Mouse (Mus musculus) forebrain, embryonic 15.5 days (tissue): ENCODE results near the gene Sox5. TPM values are rescaled to one million over a fixed set of nuclear protein-coding genes. Genes with fewer than 3 reads are reported as not detected.

Experiments
- ATAC-seq: fragments of 200-750 bp; cut with Nextera tagmentation; replicated peaks from 2 replicates; pipeline ENCODE4 v1.8.0; 2017; ENCODE audit warnings: mild to moderate bottlenecking, moderate TSS enrichment, moderate library complexity
- H3K27ac ChIP-seq: fragments of 300-500 bp; sonication (generic); replicated peaks from 2 replicates; pipeline ENCODE4 v1.5.1; 2015; ENCODE audit warnings: mild to moderate bottlenecking, inconsistent platforms
- H3K27me3 ChIP-seq: fragments of 300-500 bp; sonication (generic); 2 replicates; pipeline ENCODE4 v1.6.1; 2015; ENCODE audit warnings: inconsistent platforms
- H3K36me3 ChIP-seq: fragments of 300-500 bp; sonication (generic); 2 replicates; pipeline ENCODE4 v1.6.1; 2015; ENCODE audit warnings: mild to moderate bottlenecking, inconsistent platforms
- H3K4me1 ChIP-seq: fragments of 300-500 bp; sonication (generic); 2 replicates; pipeline ENCODE4 v1.6.1; 2015; ENCODE audit warnings: inconsistent platforms
- H3K4me2 ChIP-seq: fragments of 300-500 bp; sonication (generic); replicated peaks from 2 replicates; pipeline ENCODE4 v1.6.1; 2015; ENCODE audit warnings: mild to moderate bottlenecking, inconsistent platforms
- H3K4me3 ChIP-seq: fragments of 300-500 bp; sonication (generic); 2 replicates; pipeline ENCODE4 v1.5.1; 2015; ENCODE audit warnings: mild to moderate bottlenecking, inconsistent platforms
- H3K9ac ChIP-seq: fragments of 300-500 bp; sonication (generic); replicated peaks from 2 replicates; pipeline ENCODE4 v1.6.1; 2015; ENCODE audit warnings: mild to moderate bottlenecking, inconsistent platforms
- H3K9me3 ChIP-seq: fragments of 300-500 bp; sonication (generic); 2 replicates; pipeline ENCODE4 v1.6.1; 2016; ENCODE audit warnings: inconsistent platforms
- WGBS: fragments of 180-500 bp; shearing (Covaris S2); methylation state at CpG from one replicate; pipeline ENCODE4 v1.1.7; 2015; ENCODE audit warnings: mixed read lengths; 5-methylcytosine and 5-hydroxymethylcytosine counted together
- polyA plus RNA-seq: library from polyadenylated mRNA; unstranded; fragments of >200 nt; fragmentation: Nextera tagmentation; extraction: Ambion mirVana; gene quantifications from 2 replicates; pipeline ENCODE4 v1.2.1, GENCODE M21; 2015

Sox5 gene
- polyA plus RNA-seq, 1 experiment from 2014 or later: 239 TPM

DNA sequence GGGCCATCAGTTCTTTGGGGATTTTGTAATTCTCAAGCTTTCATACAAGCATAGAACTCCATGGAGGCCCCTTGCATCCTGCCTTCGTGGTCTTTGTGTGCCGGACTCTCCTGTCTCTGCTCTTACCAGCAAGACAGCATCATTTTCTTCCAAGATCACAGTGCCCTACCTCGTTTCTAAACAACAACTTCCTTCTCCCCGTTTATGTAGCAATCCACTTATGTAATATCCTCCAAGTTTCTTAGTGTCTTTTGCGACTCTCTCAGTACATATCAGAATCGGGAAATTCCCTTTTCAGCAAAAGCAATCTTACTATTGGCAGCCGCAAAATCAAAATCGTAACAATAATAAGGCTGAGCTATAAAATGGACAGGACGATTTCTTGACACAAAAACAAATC is 324.3 kb downstream of the Sox5 start:
- Histone ChIP-seq H3K27me3 (no peaks in the 10 kb centered on the region), H3K9ac (no peak overlapping the region), H3K4me1 (peaks cover 23% of the 10 kb centered on the region), H3K9me3 (no peaks in the 10 kb centered on the region), H3K4me3 (no peak overlapping the region), H3K4me2 (no peak overlapping the region), H3K36me3 (no peaks in the 10 kb centered on the region), H3K27ac (no peak overlapping the region)
- no peak for ATAC-seq
- WGBS: 93% methylated on average over 9 of the region's 9 CpGs

DNA sequence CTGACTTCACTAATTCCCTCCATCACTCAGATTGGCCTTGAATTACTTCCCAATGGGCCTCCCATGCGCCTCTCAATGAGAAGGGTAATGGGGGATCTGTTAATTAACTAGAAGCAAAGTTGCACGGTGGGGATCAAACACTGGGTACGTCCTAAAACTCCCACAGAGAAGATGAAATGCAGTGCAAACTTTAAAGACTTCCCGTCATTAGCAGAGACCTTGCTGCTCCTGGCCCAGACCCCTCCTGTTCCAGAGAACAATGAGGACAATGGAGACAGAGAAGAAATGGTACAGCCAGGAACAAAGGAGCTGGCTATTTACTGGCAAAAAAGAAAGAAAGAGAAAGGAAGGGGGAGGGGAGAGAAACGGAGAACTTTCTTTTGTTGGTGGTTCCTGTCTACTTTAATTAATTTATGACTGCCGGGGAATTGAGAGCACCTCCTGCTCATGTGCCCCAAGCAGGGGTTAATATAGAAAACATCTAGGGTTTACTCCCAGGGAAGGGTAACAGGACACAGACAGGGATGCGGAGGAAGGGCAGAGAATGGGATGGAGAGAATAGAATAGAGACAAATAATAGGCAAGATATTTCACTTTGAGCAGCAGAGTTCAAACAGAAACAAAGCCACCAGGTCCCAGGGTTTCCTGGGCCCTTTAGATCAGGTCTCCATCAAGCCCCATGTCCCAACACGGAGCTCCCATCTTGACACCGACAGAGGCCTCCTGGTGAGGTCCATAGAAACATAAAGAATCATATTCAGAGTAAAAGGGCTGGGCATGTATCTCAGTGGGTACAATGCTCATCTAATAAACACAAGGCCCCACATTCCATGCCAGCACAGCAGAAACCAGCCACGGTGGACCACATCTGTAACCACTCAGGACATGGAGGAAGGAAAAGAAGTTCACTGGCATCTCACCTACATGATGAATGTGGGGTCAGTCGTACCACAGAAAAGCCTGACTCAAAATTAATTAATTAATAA is 327.2 kb downstream of the Sox5 start:
- no peak for ATAC-seq
- no peaks in the 10 kb centered on the region for H3K9me3 ChIP-seq
- H3K4me2 ChIP-seq: no peak overlapping the region
- H3K27ac ChIP-seq: 0 out of 2 replicates have a peak overlapping the region, but pooled peaks have one; percentile 1
- no peaks in the 10 kb centered on the region for H3K36me3 ChIP-seq
- no peak overlapping the region for H3K9ac ChIP-seq
- WGBS: 12% methylated on average over 11 of the region's 11 CpGs
- H3K4me1 ChIP-seq: peaks cover 28% of the 10 kb centered on the region
- H3K4me3 ChIP-seq: no peak overlapping the region
- no peaks in the 10 kb centered on the region for H3K27me3 ChIP-seq

DNA sequence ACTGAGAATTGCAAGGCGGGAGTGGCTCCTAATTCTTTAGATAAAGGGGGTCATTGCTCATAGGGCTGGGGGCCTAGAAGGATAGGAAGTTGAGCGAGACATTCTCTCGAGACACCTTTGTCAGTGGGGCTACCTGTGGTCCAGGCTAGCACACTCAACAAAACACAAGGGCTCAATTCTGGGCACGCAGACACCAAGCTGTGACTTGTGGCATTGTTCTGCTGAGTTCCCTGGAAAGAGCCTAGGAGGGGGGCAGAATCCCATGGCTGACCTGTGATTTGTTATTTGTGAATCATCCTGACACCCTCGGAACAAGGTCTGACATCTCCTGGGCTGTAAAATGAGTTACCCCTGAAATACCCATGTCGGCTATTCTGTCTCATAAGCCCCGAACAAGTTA is 328.2 kb downstream of the Sox5 start:
- no peak overlapping the region for H3K4me3 ChIP-seq
- ATAC-seq: no peak
- H3K27me3 ChIP-seq: no peaks in the 10 kb centered on the region
- peaks cover 28% of the 10 kb centered on the region for H3K4me1 ChIP-seq
- H3K4me2 ChIP-seq: no peak overlapping the region
- no peak overlapping the region for H3K9ac ChIP-seq
- H3K36me3 ChIP-seq: no peaks in the 10 kb centered on the region
- WGBS: 18% methylated on average over 7 of the region's 7 CpGs
- H3K27ac ChIP-seq: 0 out of 2 replicates have a peak overlapping the region, but pooled peaks have one; percentile 13
- H3K9me3 ChIP-seq: no peaks in the 10 kb centered on the region

DNA sequence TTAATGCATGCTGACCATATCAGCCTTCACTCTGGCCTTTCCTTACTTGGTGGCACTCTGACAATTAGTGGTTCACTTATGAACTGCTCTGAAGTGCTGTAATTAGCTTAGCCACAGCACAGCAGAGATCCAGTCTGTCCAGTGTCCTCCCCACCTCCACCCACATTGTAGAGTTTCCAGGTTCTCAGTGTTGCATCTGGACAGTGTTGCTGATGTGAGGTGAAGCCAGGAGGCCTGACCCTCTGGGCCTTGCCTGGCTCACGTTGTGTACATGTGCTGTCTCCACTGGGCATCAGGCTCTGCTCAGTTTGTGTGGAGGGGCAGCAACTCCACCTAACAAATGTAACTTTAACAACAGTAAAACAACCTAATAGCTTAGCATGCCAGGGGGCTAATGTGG is 328.6 kb downstream of the Sox5 start:
- no peak overlapping the region for H3K4me3 ChIP-seq
- H3K4me2 ChIP-seq: no peak overlapping the region
- no peaks in the 10 kb centered on the region for H3K36me3 ChIP-seq
- no peak overlapping the region for H3K9ac ChIP-seq
- WGBS: 15% methylated on average over 1 of the region's 1 CpGs
- peak overlapping the region; percentile 73 for H3K27ac ChIP-seq
- H3K27me3 ChIP-seq: no peaks in the 10 kb centered on the region
- H3K9me3 ChIP-seq: no peaks in the 10 kb centered on the region
- H3K4me1 ChIP-seq: peaks cover 28% of the 10 kb centered on the region
- ATAC-seq: peak; percentile 20; the same call in 1 of the 2 replicates

DNA sequence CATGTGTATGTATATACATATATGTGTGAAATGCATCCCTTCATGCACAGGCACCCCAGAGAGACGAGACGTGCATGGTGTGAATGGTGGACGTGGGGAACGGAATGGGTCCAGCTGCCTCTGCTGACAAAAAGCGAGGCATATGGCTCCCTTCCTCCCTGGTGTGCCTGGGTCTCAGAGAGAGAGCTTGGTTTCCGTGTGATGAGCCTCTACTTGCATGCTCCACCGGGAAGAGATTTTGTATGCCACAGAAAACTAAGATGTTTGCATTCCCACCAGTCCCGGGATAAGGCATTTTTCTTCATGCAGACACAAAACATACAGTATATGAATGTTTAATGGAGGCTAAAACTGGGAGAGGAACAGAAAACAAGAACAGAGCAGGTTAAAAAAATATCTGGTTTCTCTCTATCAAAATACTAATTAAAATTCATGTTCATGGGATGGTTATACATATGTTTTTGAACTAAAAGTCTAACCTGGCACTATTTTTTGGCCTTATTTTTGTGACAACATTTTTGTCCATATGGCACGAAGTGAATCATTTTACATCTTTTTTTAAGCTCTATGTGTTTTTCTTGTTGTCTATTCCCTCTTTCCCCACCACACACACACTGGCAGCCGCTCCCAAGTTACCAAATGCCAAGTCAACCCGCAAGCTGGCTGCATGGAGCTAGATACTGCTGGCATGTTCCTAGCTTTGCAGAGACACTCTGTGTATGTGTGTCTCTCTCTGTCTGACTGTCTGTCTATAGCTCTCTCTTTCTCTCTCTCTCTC is 329.4 kb downstream of the Sox5 start:
- H3K9ac ChIP-seq: no peak overlapping the region
- no peaks in the 10 kb centered on the region for H3K27me3 ChIP-seq
- peak; percentile 86 for ATAC-seq
- no peak overlapping the region for H3K4me2 ChIP-seq
- no peaks in the 10 kb centered on the region for H3K36me3 ChIP-seq
- H3K4me3 ChIP-seq: no peak overlapping the region
- H3K27ac ChIP-seq: peak overlapping the region; percentile 85
- no peaks in the 10 kb centered on the region for H3K9me3 ChIP-seq
- WGBS: 60% methylated on average over 11 of the region's 11 CpGs
- peaks cover 28% of the 10 kb centered on the region for H3K4me1 ChIP-seq

DNA sequence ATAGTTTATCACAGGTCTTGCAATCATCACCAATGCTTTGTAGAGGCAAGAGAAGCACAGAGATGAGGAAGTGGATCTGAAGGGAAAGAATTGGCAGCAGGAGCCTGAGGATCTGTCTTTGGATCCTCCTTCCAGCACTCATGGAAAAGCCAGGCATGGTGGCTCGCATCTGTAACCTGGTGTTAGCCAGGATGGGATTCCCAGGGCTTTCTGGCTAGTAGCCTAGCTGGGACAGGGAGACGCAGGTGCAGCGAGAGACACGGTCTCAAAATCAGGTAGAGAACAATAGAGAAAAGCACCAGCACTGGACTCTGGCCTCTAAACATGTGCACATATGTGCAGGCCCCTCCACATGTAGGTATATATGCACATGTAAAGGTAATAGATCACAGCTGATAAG is 330.1 kb downstream of the Sox5 start:
- peak overlapping the region; percentile 85 for H3K27ac ChIP-seq
- H3K27me3 ChIP-seq: no peaks in the 10 kb centered on the region
- peaks cover 28% of the 10 kb centered on the region for H3K4me1 ChIP-seq
- WGBS: 74% methylated on average over 4 of the region's 4 CpGs
- H3K4me2 ChIP-seq: no peak overlapping the region
- H3K9ac ChIP-seq: no peak overlapping the region
- no peak for ATAC-seq
- H3K36me3 ChIP-seq: no peaks in the 10 kb centered on the region
- H3K9me3 ChIP-seq: no peaks in the 10 kb centered on the region
- no peak overlapping the region for H3K4me3 ChIP-seq

DNA sequence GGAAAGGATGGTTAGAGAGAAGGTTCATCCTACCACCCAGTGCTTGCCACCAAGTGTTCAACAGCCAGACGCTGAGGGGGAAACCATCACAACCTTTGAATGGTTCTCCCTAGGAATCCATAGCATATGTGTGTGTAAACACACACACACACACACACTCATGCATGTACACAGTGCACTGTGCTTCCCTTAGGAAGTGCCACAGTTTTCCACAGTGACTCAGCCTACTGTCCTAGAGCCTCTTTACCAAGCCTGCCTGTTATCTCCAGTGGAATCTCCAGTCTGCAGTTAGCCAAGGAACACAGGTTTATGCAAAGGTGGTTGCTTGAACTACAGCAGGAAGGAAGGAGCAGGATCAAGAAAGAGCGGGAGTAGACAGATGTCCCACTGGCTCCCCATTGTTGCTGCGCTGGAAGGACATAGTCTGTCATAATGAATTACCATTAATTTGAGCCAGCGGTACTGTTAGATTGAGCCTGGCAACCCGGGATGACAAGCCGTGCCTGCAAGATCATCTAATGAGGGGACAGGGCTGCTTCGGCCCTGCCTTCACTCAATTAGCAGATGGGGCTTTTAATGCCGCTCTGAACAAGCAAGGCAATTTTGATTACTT is 335.9 kb downstream of the Sox5 start:
- ATAC-seq: no peak; the same call in 1 of the 2 replicates
- H3K4me2 ChIP-seq: no peak overlapping the region
- whole genome bisulfite sequencing: 16% methylated on average over 8 of the region's 8 CpGs

DNA sequence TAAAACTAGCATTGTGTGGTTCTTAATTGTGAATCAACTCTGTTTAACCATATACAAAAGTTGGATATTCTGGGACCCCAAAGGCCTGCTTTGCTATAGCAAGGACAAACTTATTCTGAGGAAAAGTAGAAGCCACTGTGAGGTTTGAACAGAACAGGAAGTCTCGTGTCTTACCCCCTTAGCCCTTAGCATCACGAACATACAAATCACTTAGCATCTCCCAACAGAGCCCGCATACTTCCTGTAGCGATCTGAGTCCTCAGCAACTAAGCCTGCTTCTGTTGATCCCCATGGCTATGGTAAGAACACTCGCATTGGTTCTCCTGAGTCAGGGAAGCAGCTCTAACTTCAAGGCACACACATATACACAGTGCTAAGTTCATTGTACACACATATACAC is 337.4 kb downstream of the Sox5 start:
- ATAC-seq: no peak
- H3K4me2 ChIP-seq: no peak overlapping the region
- WGBS: 95% methylated on average over 5 of the region's 5 CpGs

More for the DNA sequence above, 335.9 kb downstream of the Sox5 start:
- Histone ChIP-seq H3K9me3 (no peaks in the 10 kb centered on the region), H3K4me1 (peaks cover 8% of the 10 kb centered on the region), H3K27ac (peak overlapping the region; percentile 48; the same call in 1 of the 2 replicates), H3K27me3 (no peaks in the 10 kb centered on the region), H3K9ac (no peak overlapping the region), H3K36me3 (no peaks in the 10 kb centered on the region), H3K4me3 (no peak overlapping the region)

DNA sequence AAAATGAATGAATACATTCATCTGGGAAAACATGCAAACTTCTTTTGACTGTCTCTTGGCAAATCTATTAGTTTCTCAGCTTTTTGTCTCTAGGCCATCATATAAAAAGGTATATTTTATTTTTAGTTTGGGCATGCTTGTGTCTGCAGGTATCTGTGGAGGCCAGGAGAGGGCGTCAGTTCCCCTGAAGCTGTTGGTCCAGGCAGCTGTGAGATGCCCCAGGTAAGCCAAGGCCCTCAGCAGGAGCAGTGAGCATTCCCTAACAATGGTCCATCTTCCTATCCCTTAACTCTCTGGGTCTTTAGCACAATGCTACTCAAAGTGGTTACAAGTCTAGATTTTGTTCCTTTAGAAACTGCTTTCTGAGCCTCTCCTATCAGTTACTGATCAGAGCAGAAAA is 338.1 kb downstream of the Sox5 start:
- ATAC-seq: no peak
- H3K36me3 ChIP-seq: no peaks in the 10 kb centered on the region
- no peak overlapping the region for H3K4me3 ChIP-seq
- H3K27me3 ChIP-seq: no peaks in the 10 kb centered on the region
- H3K9me3 ChIP-seq: no peaks in the 10 kb centered on the region
- no peak overlapping the region for H3K27ac ChIP-seq
- WGBS: 52% methylated on average over 1 of the region's 1 CpGs
- H3K4me1 ChIP-seq: peaks cover 8% of the 10 kb centered on the region
- no peak overlapping the region for H3K4me2 ChIP-seq
- no peak overlapping the region for H3K9ac ChIP-seq

More for the DNA sequence above, 337.4 kb downstream of the Sox5 start:
- Histone ChIP-seq H3K9ac (no peak overlapping the region), H3K27me3 (no peaks in the 10 kb centered on the region), H3K4me1 (peaks cover 8% of the 10 kb centered on the region), H3K27ac (no peak overlapping the region), H3K9me3 (no peaks in the 10 kb centered on the region), H3K36me3 (no peaks in the 10 kb centered on the region), H3K4me3 (no peak overlapping the region)

DNA sequence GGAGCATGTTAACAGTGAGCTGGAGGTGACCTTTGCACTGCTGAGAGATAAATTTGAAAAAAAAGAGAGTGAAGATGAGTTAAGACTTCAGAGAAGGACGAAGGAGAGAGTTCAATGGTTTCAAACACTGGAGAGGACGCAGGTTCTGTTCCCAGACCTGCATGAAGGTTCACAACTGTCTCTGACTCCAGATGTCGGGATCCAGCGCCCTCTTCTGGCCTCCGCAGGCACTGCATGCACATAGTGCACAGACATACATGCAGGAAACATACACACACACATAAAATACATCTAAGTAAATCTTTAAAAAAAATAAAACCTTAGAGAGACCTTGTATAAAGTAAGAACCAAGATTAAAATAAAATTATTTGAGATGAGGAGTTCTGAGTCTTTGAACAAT is 352.5 kb downstream of the Sox5 start:
- 79% methylated on average over 5 of the region's 5 CpGs for WGBS

DNA sequence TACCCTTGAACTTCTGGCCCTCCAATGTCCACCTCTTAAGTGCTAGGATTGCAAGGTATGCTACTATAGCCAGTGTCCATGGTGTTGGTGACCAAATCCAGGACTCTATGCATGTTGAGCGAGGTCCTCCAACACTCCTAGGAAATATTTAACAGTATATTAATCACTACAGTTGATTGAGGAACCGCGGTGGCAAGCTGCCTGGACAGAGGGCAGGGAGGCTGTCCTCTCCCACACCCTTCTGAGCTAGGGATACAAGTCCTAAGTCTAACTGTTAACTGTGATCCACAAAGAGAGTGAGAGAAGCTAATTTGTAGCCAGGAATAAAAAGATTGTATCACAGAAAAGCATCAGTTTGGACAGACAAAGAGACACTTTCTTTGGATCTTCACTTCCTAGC is 373.7 kb downstream of the Sox5 start:
- no peak overlapping the region for H3K9ac ChIP-seq
- H3K27ac ChIP-seq: no peak overlapping the region
- no peaks in the 10 kb centered on the region for H3K9me3 ChIP-seq
- no peaks in the 10 kb centered on the region for H3K4me1 ChIP-seq
- H3K4me3 ChIP-seq: no peak overlapping the region
- no peaks in the 10 kb centered on the region for H3K36me3 ChIP-seq
- no peak for ATAC-seq
- H3K4me2 ChIP-seq: no peak overlapping the region
- H3K27me3 ChIP-seq: no peaks in the 10 kb centered on the region
- WGBS: 96% methylated on average over 3 of the region's 3 CpGs

More for the DNA sequence above, 352.5 kb downstream of the Sox5 start:
- Histone ChIP-seq H3K4me3 (no peak overlapping the region), H3K27ac (no peak overlapping the region), H3K9ac (no peak overlapping the region), H3K4me2 (no peak overlapping the region), H3K36me3 (no peaks in the 10 kb centered on the region), H3K4me1 (peaks cover 12% of the 10 kb centered on the region), H3K9me3 (no peaks in the 10 kb centered on the region), H3K27me3 (no peaks in the 10 kb centered on the region)
- no peak for ATAC-seq

DNA sequence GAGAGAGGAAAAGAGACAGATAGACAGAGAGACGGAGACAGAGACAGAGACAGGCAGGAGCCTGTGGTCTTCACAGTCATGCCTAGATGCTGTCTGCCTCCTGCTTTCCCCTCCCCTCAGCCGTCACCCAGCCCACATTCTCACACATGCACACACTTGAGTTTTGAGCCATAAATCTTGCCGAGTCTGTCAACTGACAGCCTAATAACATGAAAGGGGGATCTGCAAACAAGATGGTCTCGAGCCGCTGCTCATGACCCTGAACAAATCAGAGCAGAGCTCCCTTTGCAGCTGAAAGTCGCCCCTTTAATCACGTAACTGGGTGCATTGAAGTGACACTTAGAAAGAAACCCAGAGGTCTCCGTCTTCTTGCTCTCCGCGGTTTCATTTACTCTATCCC is 383.7 kb downstream of the Sox5 start:
- 36% methylated on average over 10 of the region's 10 CpGs for WGBS
- no peak overlapping the region for H3K9ac ChIP-seq
- no peaks in the 10 kb centered on the region for H3K36me3 ChIP-seq
- H3K4me3 ChIP-seq: no peak overlapping the region
- H3K27me3 ChIP-seq: no peaks in the 10 kb centered on the region
- peaks cover 5% of the 10 kb centered on the region; the same call in 1 of the 2 replicates for H3K4me1 ChIP-seq
- no peak overlapping the region for H3K4me2 ChIP-seq
- H3K9me3 ChIP-seq: no peaks in the 10 kb centered on the region
- no peak for ATAC-seq
- no peak overlapping the region for H3K27ac ChIP-seq
